Mouse (Mus musculus) embryonic facial prominence, embryonic 10.5 days (tissue): Measurements from ENCODE around the gene 4931440F15Rik. TPM values are rescaled to one million over a fixed set of nuclear protein-coding genes. Genes with fewer than 3 reads are reported as not detected.

ENCODE experiments used
- DNase-seq: peaks from one replicate; pipeline ENCODE4 v3.0.0-alpha.2; 2017; ENCODE audit warnings: low spot score
- H3K27ac ChIP-seq: fragments of 300-500 bp; sonication (generic); replicated peaks from 2 replicates; pipeline ENCODE4 v1.5.1; 2016; ENCODE audit warnings: mild to moderate bottlenecking
- H3K27me3 ChIP-seq: fragments of 300-500 bp; sonication (generic); replicated peaks from 2 replicates; pipeline ENCODE4 v1.6.1; 2016; ENCODE audit warnings: low read depth, mild to moderate bottlenecking; ENCODE audit not compliant: poor library complexity, severe bottlenecking
- H3K36me3 ChIP-seq: fragments of 300-500 bp; sonication (generic); replicated peaks from 2 replicates; pipeline ENCODE4 v1.6.1; 2016; ENCODE audit warnings: mild to moderate bottlenecking, moderate library complexity
- H3K4me1 ChIP-seq: fragments of 300-500 bp; sonication (generic); 2 replicates; pipeline ENCODE4 v1.6.1; 2016
- H3K4me3 ChIP-seq: fragments of 300-500 bp; sonication (generic); 2 replicates; pipeline ENCODE4 v1.5.1; 2016; ENCODE audit warnings: mild to moderate bottlenecking, moderate library complexity
- H3K9me3 ChIP-seq: fragments of 300-500 bp; sonication (generic); 2 replicates; pipeline ENCODE4 v1.6.1; 2016; ENCODE audit warnings: mild to moderate bottlenecking
- WGBS: fragments of 180-500 bp; shearing (Covaris S2); methylation state at CpG from one replicate; pipeline ENCODE4 v1.1.7; 2016; 5-methylcytosine and 5-hydroxymethylcytosine counted together
- polyA plus RNA-seq: library from polyadenylated mRNA; unstranded; fragments of >200 nt; fragmentation: Nextera tagmentation; extraction: Ambion mirVana; gene quantifications from 2 replicates; pipeline ENCODE4 v1.2.1, GENCODE M21; 2016

The 4931440F15Rik gene
- polyA plus RNA-seq, 1 experiment from 2014 or later: 0.15 TPM

GRCm38 (mm10) chr11:29823141-29823540, 2.3 kb downstream of the 4931440F15Rik start:
- H3K27ac ChIP-seq: no peak overlapping the region

GRCm38 (mm10) chr11:29815670-29816069, 9.8 kb downstream of the 4931440F15Rik start:
- Histone ChIP-seq H3K36me3 (no peaks in the 10 kb centered on the region), H3K9me3 (no peaks in the 10 kb centered on the region), H3K27me3 (no peaks in the 10 kb centered on the region), H3K4me1 (peaks cover 4% of the 10 kb centered on the region; the same call in 1 of the 2 replicates), H3K4me3 (no peak overlapping the region), H3K27ac (no peak overlapping the region)
- no peak for DNase-seq

More at GRCm38 (mm10) chr11:29823141-29823540, 2.3 kb downstream of the 4931440F15Rik start:
- H3K36me3 ChIP-seq: no peaks in the 10 kb centered on the region
- H3K27me3 ChIP-seq: peaks cover 40% of the 10 kb centered on the region
- no peak for DNase-seq
- H3K4me3 ChIP-seq: no peak overlapping the region
- H3K9me3 ChIP-seq: no peaks in the 10 kb centered on the region
- WGBS: 82% methylated on average over 2 of the region's 2 CpGs
- H3K4me1 ChIP-seq: peaks cover 10% of the 10 kb centered on the region; the same call in 1 of the 2 replicates

GRCm38 (mm10) chr11:29815261-29815660, 10.2 kb downstream of the 4931440F15Rik start:
- no peak overlapping the region for H3K4me3 ChIP-seq
- H3K9me3 ChIP-seq: no peaks in the 10 kb centered on the region
- peaks cover 4% of the 10 kb centered on the region; the same call in 1 of the 2 replicates for H3K4me1 ChIP-seq
- H3K27ac ChIP-seq: no peak overlapping the region
- no peak for DNase-seq
- H3K27me3 ChIP-seq: no peaks in the 10 kb centered on the region
- H3K36me3 ChIP-seq: no peaks in the 10 kb centered on the region
- WGBS: 96% methylated on average over 3 of the region's 3 CpGs

GRCm38 (mm10) chr11:29813267-29813666, 12.2 kb downstream of the 4931440F15Rik start:
- Histone ChIP-seq H3K27me3 (no peaks in the 10 kb centered on the region), H3K27ac (no peak overlapping the region), H3K9me3 (no peaks in the 10 kb centered on the region), H3K36me3 (no peaks in the 10 kb centered on the region), H3K4me3 (no peak overlapping the region), H3K4me1 (peaks cover 4% of the 10 kb centered on the region; the same call in 1 of the 2 replicates)
- no peak for DNase-seq
- WGBS: 86% methylated on average over 1 of the region's 1 CpGs

- no peaks in the 10 kb centered on the region for H3K4me1 ChIP-seq
Observed at GRCm38 (mm10) chr11:29812475-29812874, 13.0 kb downstream of the 4931440F15Rik start.

GRCm38 (mm10) chr11:29810324-29810723, 15.1 kb downstream of the 4931440F15Rik start:
- DNase-seq: no peak
- 81% methylated on average over 3 of the region's 3 CpGs for WGBS
- Histone ChIP-seq H3K4me3 (no peak overlapping the region), H3K36me3 (no peaks in the 10 kb centered on the region), H3K9me3 (no peaks in the 10 kb centered on the region), H3K4me1 (no peaks in the 10 kb centered on the region), H3K27me3 (no peaks in the 10 kb centered on the region), H3K27ac (no peak overlapping the region)

More at GRCm38 (mm10) chr11:29812475-29812874, 13.0 kb downstream of the 4931440F15Rik start:
- H3K9me3 ChIP-seq: no peaks in the 10 kb centered on the region
- H3K36me3 ChIP-seq: no peaks in the 10 kb centered on the region
- 80% methylated on average over 3 of the region's 3 CpGs for WGBS
- no peak for DNase-seq
- no peaks in the 10 kb centered on the region for H3K27me3 ChIP-seq
- H3K27ac ChIP-seq: no peak overlapping the region
- no peak overlapping the region for H3K4me3 ChIP-seq

GRCm38 (mm10) chr11:29808981-29809589, 16.4 kb downstream of the 4931440F15Rik start:
- WGBS: 90% methylated on average over 7 of the region's 7 CpGs
- H3K27me3 ChIP-seq: no peaks in the 10 kb centered on the region
- no peaks in the 10 kb centered on the region for H3K9me3 ChIP-seq
- H3K4me1 ChIP-seq: no peaks in the 10 kb centered on the region
- H3K27ac ChIP-seq: no peak overlapping the region
- no peak for DNase-seq
- H3K36me3 ChIP-seq: no peaks in the 10 kb centered on the region
- H3K4me3 ChIP-seq: no peak overlapping the region

- Histone ChIP-seq H3K4me1 (no peaks in the 10 kb centered on the region), H3K9me3 (no peaks in the 10 kb centered on the region), H3K36me3 (no peaks in the 10 kb centered on the region), H3K27ac (no peak overlapping the region), H3K4me3 (no peak overlapping the region), H3K27me3 (no peaks in the 10 kb centered on the region)
- WGBS: 73% methylated on average over 9 of the region's 9 CpGs
- no peak for DNase-seq
Observed at GRCm38 (mm10) chr11:29808173-29808980, 17.1 kb downstream of the 4931440F15Rik start.

GRCm38 (mm10) chr11:29807325-29807724, 18.1 kb downstream of the 4931440F15Rik start:
- WGBS: 88% methylated on average over 5 of the region's 5 CpGs
- no peaks in the 10 kb centered on the region for H3K27me3 ChIP-seq
- no peak overlapping the region for H3K27ac ChIP-seq
- H3K4me1 ChIP-seq: no peaks in the 10 kb centered on the region
- DNase-seq: no peak
- H3K4me3 ChIP-seq: no peak overlapping the region
- no peaks in the 10 kb centered on the region for H3K9me3 ChIP-seq
- no peaks in the 10 kb centered on the region for H3K36me3 ChIP-seq

- H3K27me3 ChIP-seq: no peaks in the 10 kb centered on the region
- no peak overlapping the region for H3K27ac ChIP-seq
- WGBS: 86% methylated on average over 2 of the region's 2 CpGs
- no peak for DNase-seq
- H3K4me3 ChIP-seq: no peak overlapping the region
- no peaks in the 10 kb centered on the region for H3K9me3 ChIP-seq
- no peaks in the 10 kb centered on the region for H3K4me1 ChIP-seq
- no peaks in the 10 kb centered on the region for H3K36me3 ChIP-seq
Observed at GRCm38 (mm10) chr11:29801432-29802427, 23.7 kb downstream of the 4931440F15Rik start.

GRCm38 (mm10) chr11:29799839-29800238, 25.6 kb downstream of the 4931440F15Rik start:
- DNase-seq: no peak
- 63% methylated on average over 1 of the region's 1 CpGs for WGBS

GRCm38 (mm10) chr11:29795106-29795505, 30.4 kb downstream of the 4931440F15Rik start:
- 95% methylated on average over 6 of the region's 6 CpGs for WGBS
- Histone ChIP-seq H3K27me3 (no peaks in the 10 kb centered on the region), H3K27ac (no peak overlapping the region), H3K9me3 (no peaks in the 10 kb centered on the region), H3K36me3 (no peaks in the 10 kb centered on the region), H3K4me3 (no peak overlapping the region), H3K4me1 (no peaks in the 10 kb centered on the region)
- no peak for DNase-seq

More at GRCm38 (mm10) chr11:29799839-29800238, 25.6 kb downstream of the 4931440F15Rik start:
- Histone ChIP-seq H3K9me3 (no peaks in the 10 kb centered on the region), H3K27ac (no peak overlapping the region), H3K4me3 (no peak overlapping the region), H3K27me3 (no peaks in the 10 kb centered on the region), H3K4me1 (no peaks in the 10 kb centered on the region), H3K36me3 (no peaks in the 10 kb centered on the region)
